ENCODE assay signal across 34 mouse cellular contexts in genomic region chr12:80957961-80958360, GRCm38 (mm10). TPM values are rescaled to one million over a fixed set of nuclear protein-coding genes. Genes with fewer than 3 reads are reported as not detected.
"Had no signal": no experiment of that assay in that cellular context is flagged by ENCODE, and none has a peak within 500 bp of the region (broad histone marks: within the 10 kb centered on the region; RNA-seq: fewer than 3 reads in every experiment).

No protein-coding gene starts in this region.

- DNase-seq: gastrocnemius, postnatal 14 days; gastrocnemius, postnatal 36 days; heart, adult 18-20 months; heart, postnatal 14 days; heart, postnatal 36 days; kidney, adult 11 months; kidney, adult 8-10 months; kidney, postnatal 14 days; kidney, postnatal 36 days; layer of hippocampus, adult 9-11 months; layer of hippocampus, postnatal 36 days; left cerebral cortex, postnatal 4 days; liver, embryonic 13.5 days had no signal

- H3K4me1 ChIP-seq: heart, embryonic 10.5 days; heart, embryonic 12.5 days; intestine, embryonic 15.5 days; limb, embryonic 13.5 days; limb, embryonic 15.5 days; liver, embryonic 13.5 days had no signal

- H3K27me3 ChIP-seq: heart, embryonic 12.5 days; hindbrain, embryonic 13.5 days; hindbrain, embryonic 15.5 days; intestine, embryonic 15.5 days; kidney, embryonic 15.5 days; limb, embryonic 13.5 days; limb, embryonic 15.5 days; liver, embryonic 13.5 days had no signal

- H3K9ac ChIP-seq: heart, embryonic 12.5 days; hindbrain, embryonic 13.5 days; hindbrain, embryonic 15.5 days; intestine, embryonic 15.5 days; kidney, embryonic 15.5 days; limb, embryonic 13.5 days; limb, embryonic 15.5 days; liver, embryonic 13.5 days had no signal

- H3K4me2 ChIP-seq: heart, embryonic 12.5 days; hindbrain, embryonic 13.5 days; hindbrain, embryonic 15.5 days; intestine, embryonic 15.5 days; kidney, embryonic 15.5 days; limb, embryonic 13.5 days; limb, embryonic 15.5 days; liver, embryonic 13.5 days had no signal

- H3K4me3 ChIP-seq: heart, embryonic 10.5 days; heart, embryonic 12.5 days; hindbrain, embryonic 13.5 days; hindbrain, embryonic 15.5 days; intestine, embryonic 15.5 days; kidney, embryonic 15.5 days; limb, embryonic 13.5 days; limb, embryonic 15.5 days; liver, embryonic 13.5 days had no signal

- H3K9me3 ChIP-seq: heart, embryonic 10.5 days; heart, embryonic 12.5 days; hindbrain, embryonic 13.5 days; hindbrain, embryonic 15.5 days; intestine, embryonic 15.5 days; kidney, embryonic 15.5 days; limb, embryonic 13.5 days; limb, embryonic 15.5 days; liver, embryonic 13.5 days had no signal

- ATAC-seq: hindbrain, postnatal 0 days; intestine, embryonic 15.5 days had no signal

- H3K27ac ChIP-seq: heart, embryonic 10.5 days; hindbrain, embryonic 13.5 days; hindbrain, embryonic 15.5 days; hindbrain, postnatal 0 days; intestine, embryonic 15.5 days; kidney, embryonic 15.5 days; kidney, postnatal 0 days; limb, embryonic 13.5 days; limb, embryonic 15.5 days; liver, embryonic 13.5 days had no signal

RNA-seq across cellular contexts. Expression of gene Slc10a1, which starts 10.5 kb away (rescaled TPM):
- total RNA-seq: gastrocnemius, postnatal 14 days; gastrocnemius, postnatal 36 days; heart, adult 18-20 months; heart, adult 8-10 months; heart, postnatal 14 days; heart, postnatal 36 days; hematopoietic stem cell, adult 5-6 weeks; hindbrain, postnatal 0 days; layer of hippocampus, adult 18-20 months; layer of hippocampus, adult 8-10 months; layer of hippocampus, postnatal 14 days; layer of hippocampus, postnatal 36 days; left cerebral cortex, adult 18-20 months; left cerebral cortex, adult 8-10 months; left cerebral cortex, postnatal 10 days; left cerebral cortex, postnatal 25 days; left cerebral cortex, postnatal 4 days had no signal
- polyA plus RNA-seq: gonadal fat pad, adult 2 months; large intestine, adult 2 months had no signal
